Mouse (Mus musculus): ENCODE results near the gene Atp5e.

DNA sequence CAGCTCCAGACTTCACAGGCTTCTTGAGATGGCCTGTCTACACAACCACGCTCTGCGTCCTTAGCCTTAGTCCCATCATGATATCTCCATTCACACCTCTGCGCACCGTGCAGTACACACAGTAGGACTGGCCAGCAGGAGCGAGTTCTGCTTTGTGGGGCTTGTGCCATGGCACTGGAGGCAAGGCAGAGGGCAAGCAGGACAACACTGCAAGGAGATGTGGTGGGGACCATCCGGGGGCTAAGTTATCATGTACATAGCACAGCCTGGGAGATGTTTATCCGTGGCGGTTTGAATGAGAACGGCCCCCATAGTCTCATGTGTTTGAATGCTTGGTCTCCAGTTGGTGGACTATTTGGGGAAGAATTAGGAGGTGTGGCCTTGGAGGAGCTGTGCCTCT is 29.0 kb downstream of the Atp5e start:
- TF ChIP-seq CTCF (IDR thresholded peaks at IDR 0.05; ENCODE audit: control insufficient read depth, insufficient read depth, insufficient read length) (no peak), USF1 (IDR thresholded peaks at IDR 0.05; ENCODE audit: low read depth) (no peak), FOSL1 (IDR thresholded peaks at IDR 0.05; ENCODE audit: insufficient read depth, low read length, poor library complexity, severe bottlenecking) (no peak), MAX (IDR thresholded peaks at IDR 0.05) (no peak)
